Mouse (Mus musculus) left cerebral cortex, postnatal 36 days (tissue): ENCODE measurements at regions not wholly inside any gene's neighbourhood (a gene's known extent, or its start where the extent isn't known, plus 50 kb on each side); places are given as distances from the start of the nearest gene placed in this dataset.

ENCODE experiments used
- DNase-seq, 2 experiments: peaks; one replicate each; pipeline ENCODE4 v3.0.0; 2021 to 2022; ENCODE audit warnings: low spot score in 2 of 2, mixed read lengths in 1 of 2
- intact Hi-C: fragments of 180-260 bp; cut with DNase I; formaldehyde crosslinking; loops from one replicate; pipeline ENCODE4 v1.15.1; 2025

DNA sequence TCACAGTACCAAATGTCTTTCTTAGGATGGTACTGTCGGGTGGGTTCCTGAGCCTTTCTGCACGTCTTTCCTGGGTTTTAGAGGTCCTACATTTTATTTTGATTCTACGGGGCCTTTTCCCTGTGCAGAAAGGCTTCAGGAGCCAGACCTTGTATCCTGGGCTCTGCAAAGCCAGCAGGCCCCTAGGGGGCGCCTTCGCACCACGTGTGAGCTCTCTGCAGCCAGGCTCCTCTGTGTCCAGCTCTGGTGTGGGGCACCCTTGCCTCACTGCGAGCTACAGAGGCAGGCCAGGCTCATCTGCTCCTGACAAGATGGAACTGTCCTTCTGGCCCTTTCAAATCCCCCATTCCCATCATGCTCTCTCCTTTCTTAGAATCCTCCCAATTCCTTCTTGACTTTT, 53.3 kb upstream of the Usp3 start:
- intact Hi-C loops = loop anchor here (5.0 to 10.0 kb wide), 3 partner anchors 61 to 179 kb away; no protein-coding TSS in a partner anchor
- DNase-seq = peak; percentile 85 to 88

DNA sequence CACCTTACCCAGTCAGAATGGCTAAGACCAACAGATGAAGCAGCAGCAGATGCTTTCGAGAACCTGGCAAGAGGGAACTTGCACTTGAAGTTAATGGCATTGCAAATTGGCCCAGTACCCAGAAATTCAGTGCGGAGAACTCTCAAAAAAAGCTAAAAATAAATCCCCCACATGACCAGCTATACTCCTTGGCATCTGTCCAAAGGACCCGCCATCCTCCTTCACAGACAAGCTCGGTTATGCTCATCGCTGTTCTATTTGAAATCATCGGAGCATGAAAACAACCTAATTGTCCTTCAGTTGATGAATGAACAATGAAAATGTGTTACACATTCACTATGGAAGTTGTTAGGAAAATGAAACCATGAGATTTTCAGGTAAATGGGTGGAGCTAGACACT, 58.4 kb upstream of the Usp3 start:
- intact Hi-C loops = no loop called here
- no peak for DNase-seq

DNA sequence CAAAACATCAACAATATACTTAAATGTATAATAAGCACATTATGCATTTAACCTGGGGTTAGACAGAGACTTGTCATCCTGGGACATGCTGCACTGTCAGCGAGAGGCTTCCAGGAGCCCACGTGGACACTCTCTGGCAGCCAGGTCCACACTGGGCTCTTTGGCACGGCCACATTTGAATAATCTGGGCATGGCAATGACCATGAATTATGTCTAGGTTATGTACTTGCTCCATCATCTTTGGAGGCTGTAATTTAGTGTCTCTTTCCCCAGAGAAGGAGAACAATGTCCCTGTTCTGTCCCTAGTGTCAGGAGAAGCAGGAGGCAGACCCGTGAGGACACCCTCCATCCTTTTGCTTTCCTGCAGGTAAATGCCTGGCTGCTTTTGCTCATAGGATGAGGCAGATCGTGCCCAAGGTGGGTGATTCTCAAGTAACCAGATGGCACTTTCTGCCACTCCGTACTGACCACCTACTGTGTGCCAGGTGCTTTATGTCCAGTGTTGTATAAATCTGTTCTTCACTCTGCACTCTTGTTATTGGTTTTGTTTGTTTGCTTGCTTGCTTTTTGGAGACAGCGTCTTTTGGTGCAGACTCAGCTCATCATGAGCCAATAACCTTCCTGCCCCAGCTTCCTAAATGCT, 56.2 kb upstream of the Car12 start:
- DNase-seq = no peak
- intact Hi-C loops = no loop called here

- no peak for DNase-seq
- intact Hi-C loops = no loop called here
Measured at GRCm38 (mm10) chr9:66658707-66659242, 54.7 kb upstream of the Car12 start.

DNA sequence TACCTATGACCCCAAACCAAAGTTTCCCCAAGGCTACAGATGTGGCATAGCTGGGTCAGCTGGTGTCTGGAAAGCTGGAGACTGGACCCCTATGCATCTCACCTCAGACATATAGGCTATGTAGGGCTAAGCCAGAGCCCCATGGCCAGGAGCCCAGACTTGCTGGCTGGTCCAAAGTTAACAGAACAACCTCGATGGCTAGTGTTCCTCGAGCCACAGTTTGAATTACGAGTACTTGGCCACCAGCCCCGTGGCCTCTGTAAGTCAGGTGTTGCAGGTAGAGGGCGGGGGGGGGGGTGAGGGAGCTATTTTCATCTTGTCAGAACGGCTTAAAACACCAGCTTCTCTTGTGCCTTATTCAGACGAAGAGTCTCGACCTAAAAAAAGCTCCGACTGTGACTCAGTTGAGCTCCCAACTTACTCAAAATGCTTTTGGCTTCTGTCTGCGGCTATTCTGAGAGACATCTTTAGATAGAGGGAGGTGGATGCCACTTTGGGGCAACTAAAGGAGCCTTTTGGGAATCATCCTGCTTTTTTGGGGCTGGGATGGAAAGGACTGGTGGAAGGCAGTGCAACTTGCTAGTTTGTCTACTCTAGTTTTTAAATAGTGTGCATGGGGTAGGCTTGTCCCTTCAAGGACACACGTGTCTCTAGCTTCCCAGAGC, 53.6 kb upstream of the Car12 start:
- intact Hi-C loops = no loop called here
- peak; percentile 30 to 36 for DNase-seq

- intact Hi-C loops = loop anchor here (1.0 kb wide), 1 partner anchor 34 kb away; no protein-coding TSS in a partner anchor
- no peak for DNase-seq
Measured at GRCm38 (mm10) chr9:66661596-66661995, 51.9 kb upstream of the Car12 start.

DNA sequence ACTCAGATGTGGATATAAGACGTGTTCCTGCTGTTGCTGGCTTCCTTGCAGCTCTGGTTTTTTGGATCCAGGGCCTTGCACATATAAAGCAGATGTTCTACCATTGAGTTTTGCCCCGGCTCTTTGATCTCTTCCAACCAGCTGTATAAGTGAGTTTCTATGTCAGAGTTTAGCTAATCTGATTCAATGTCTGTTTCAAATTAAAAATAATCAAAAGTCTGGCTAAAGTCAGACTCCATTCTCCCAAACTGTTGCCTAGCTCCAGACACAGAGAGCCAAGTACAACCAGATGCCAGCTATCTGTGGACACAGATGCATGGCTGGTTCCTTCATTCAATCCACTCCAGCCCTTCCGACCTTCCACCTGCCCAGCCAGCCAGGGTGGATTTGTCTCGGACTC, 51.0 kb upstream of the Car12 start:
- DNase-seq = no peak
- intact Hi-C loops = no loop called here
